Mouse (Mus musculus) heart, postnatal 0 days (tissue): ENCODE measurements around the gene Fancd2. TPM values are rescaled to one million over a fixed set of nuclear protein-coding genes. Genes with fewer than 3 reads are reported as not detected.

ENCODE experiments used
- ATAC-seq: fragments of 200-750 bp; cut with Nextera tagmentation; 2 replicates; pipeline ENCODE4 v1.8.0; 2017; ENCODE audit warnings: low read depth, moderate number of reproducible peaks, moderate library complexity; ENCODE audit not compliant: insufficient read depth
- DNase-seq: peaks from one replicate; pipeline ENCODE4 v3.0.0-alpha.2; 2016; ENCODE audit warnings: low spot score
- H3K27ac ChIP-seq: fragments of 300-500 bp; sonication (generic); 2 replicates; pipeline ENCODE4 v1.5.1; 2014; ENCODE audit warnings: low read depth, mild to moderate bottlenecking
- H3K27me3 ChIP-seq: fragments of 300-500 bp; sonication (generic); 2 replicates; pipeline ENCODE4 v1.6.1; 2014; ENCODE audit warnings: low read length, mixed read lengths; ENCODE audit not compliant: control insufficient read depth, insufficient read depth
- H3K36me3 ChIP-seq: fragments of 300-500 bp; sonication (generic); replicated peaks from 2 replicates; pipeline ENCODE4 v1.6.1; 2014; ENCODE audit warnings: low read length, mixed read lengths; ENCODE audit not compliant: control insufficient read depth, insufficient read depth
- H3K4me1 ChIP-seq: fragments of 300-500 bp; sonication (generic); 2 replicates; pipeline ENCODE4 v1.6.1; 2014; ENCODE audit warnings: antibody characterized with exemption; ENCODE audit not compliant: control insufficient read depth, insufficient read depth
- H3K4me2 ChIP-seq: fragments of 300-500 bp; sonication (generic); 2 replicates; pipeline ENCODE4 v1.6.1; 2014; ENCODE audit warnings: low read depth, mild to moderate bottlenecking, low read length, moderate library complexity
- H3K4me3 ChIP-seq: fragments of 300-500 bp; sonication (generic); 2 replicates; pipeline ENCODE4 v1.5.1; 2014; ENCODE audit warnings: low read depth, low read length
- H3K9ac ChIP-seq: fragments of 300-500 bp; sonication (generic); replicated peaks from 2 replicates; pipeline ENCODE4 v1.6.1; 2014; ENCODE audit warnings: low read depth, low read length, mixed read lengths
- H3K9me3 ChIP-seq: fragments of 300-500 bp; sonication (generic); replicated peaks from 2 replicates; pipeline ENCODE4 v1.6.1; 2016; ENCODE audit warnings: low read length; ENCODE audit not compliant: control insufficient read depth
- CTCF ChIP-seq: IDR thresholded peaks from 2 replicates; pipeline ENCODE4 v1.5.1; 2016; ENCODE audit warnings: antibody characterized with exemption, control low read depth, low read depth
- EP300 ChIP-seq: IDR thresholded peaks from 2 replicates; pipeline ENCODE4 v1.6.1; 2016; ENCODE audit warnings: antibody characterized with exemption, low read depth
- WGBS: fragments of 180-500 bp; shearing (Covaris S2); extraction: QIAGEN DNeasy Blood & Tissue Kit; methylation state at CpG from one replicate; pipeline ENCODE4 v1.1.7; 2014; 5-methylcytosine and 5-hydroxymethylcytosine counted together
- polyA plus RNA-seq: library from polyadenylated mRNA; unstranded; fragments of >200 nt; fragmentation: Nextera tagmentation; extraction: Ambion mirVana; gene quantifications from 2 replicates; pipeline ENCODE4 v1.2.1, GENCODE M21; 2015
- total RNA-seq: library from RNA; depleted of rRNA; stranded (reverse); fragments of >200 nt; gene quantifications from 2 replicates; pipeline ENCODE4 v1.2.3, GENCODE M21; 2014; ENCODE audit warnings: low replicate concordance

Fancd2 gene
- total and polyA plus RNA-seq, 2 experiments from 2014 or later: 1.9 to 9.0 TPM

DNA sequence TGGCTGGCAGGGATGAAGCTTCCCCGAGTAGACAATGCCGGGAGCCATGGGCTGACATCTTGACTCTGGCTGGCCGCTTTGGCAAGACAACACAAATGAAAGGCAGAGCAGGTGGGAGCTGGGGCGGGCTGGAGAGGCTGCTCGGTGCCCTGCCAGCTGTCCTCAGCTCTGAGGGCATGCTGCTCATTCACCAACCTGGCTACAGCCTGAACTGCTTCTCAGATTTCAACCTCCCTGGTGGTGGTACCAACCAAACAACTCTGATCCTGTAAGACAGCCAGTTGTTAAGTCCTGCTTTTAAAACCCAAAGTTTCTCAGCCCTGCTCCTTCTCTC, 22.6 kb upstream of the Fancd2 start:
- no peak overlapping the region for H3K9ac ChIP-seq
- no peak for ATAC-seq

DNA sequence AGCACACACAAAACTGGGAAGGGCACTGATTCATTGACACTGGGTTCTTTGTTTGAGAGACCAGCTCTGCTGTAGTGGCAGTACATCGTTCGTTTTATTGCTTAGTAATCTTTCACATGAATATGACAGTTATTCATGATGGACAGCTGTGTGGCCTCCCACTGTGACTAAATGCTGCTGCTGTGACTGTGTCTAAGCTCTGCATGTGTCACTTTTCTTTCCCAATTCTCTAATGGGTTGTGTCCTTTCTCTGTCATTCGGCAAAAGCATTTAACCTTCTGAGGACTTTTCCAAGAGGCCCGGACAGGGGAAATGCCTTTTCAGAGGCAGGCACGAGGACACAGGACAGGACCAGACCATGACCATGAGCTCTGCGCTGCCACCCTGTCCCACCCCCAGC, 17.5 kb upstream of the Fancd2 start:
- WGBS: 90% methylated on average over 6 of the region's 6 CpGs

More for the DNA sequence above, 22.6 kb upstream of the Fancd2 start:
- H3K9me3 ChIP-seq: no peaks in the 10 kb centered on the region
- WGBS: 45% methylated on average over 5 of the region's 5 CpGs
- H3K4me2 ChIP-seq: no peak overlapping the region
- no peak for DNase-seq
- H3K4me1 ChIP-seq: 0 out of 2 replicates have a peak, but pooled peaks cover 8% of the 10 kb centered on the region
- no peaks in the 10 kb centered on the region for H3K27me3 ChIP-seq
- TF ChIP-seq EP300: no peak
- no peak overlapping the region for H3K4me3 ChIP-seq
- no peak overlapping the region for H3K27ac ChIP-seq
- peaks cover 14% of the 10 kb centered on the region for H3K36me3 ChIP-seq

DNA sequence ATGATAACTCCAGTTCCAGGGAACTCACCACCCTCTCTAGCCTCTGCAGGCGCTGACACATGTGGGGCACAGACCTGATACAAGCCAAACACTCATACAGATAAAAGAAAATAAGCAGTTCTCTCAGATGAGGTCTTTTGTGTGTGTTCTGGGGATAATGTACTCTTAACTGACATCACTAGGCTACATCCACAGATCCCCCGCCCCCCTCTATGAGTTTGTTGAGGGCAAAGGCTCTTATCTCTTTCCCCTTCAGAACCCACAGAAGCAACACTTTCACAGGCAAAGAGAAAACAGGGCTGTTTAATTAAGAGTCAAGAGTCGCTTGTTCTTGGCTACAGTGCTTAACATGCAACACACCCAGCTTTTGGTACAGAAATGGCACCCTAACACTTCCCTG, 16.9 kb upstream of the Fancd2 start:
- ATAC-seq (no peak), DNase-seq (no peak)
- Histone ChIP-seq H3K4me2 (no peak overlapping the region), H3K4me1 (no peaks in the 10 kb centered on the region), H3K27me3 (no peaks in the 10 kb centered on the region), H3K9me3 (no peaks in the 10 kb centered on the region), H3K4me3 (no peak overlapping the region), H3K9ac (no peak overlapping the region), H3K27ac (no peak overlapping the region), H3K36me3 (peaks cover 70% of the 10 kb centered on the region)
- TF ChIP-seq EP300: no peak
- no peak for TF ChIP-seq CTCF
- 93% methylated on average over 3 of the region's 3 CpGs for WGBS

More for the DNA sequence above, 17.5 kb upstream of the Fancd2 start:
- no peak for DNase-seq
- Histone ChIP-seq H3K9me3 (no peaks in the 10 kb centered on the region), H3K4me1 (no peaks in the 10 kb centered on the region), H3K9ac (no peak overlapping the region), H3K4me2 (no peak overlapping the region), H3K36me3 (peaks cover 63% of the 10 kb centered on the region), H3K27ac (no peak overlapping the region), H3K4me3 (no peak overlapping the region), H3K27me3 (no peaks in the 10 kb centered on the region)
- ATAC-seq: no peak
- no peak for TF ChIP-seq CTCF
- TF ChIP-seq EP300: no peak

DNA sequence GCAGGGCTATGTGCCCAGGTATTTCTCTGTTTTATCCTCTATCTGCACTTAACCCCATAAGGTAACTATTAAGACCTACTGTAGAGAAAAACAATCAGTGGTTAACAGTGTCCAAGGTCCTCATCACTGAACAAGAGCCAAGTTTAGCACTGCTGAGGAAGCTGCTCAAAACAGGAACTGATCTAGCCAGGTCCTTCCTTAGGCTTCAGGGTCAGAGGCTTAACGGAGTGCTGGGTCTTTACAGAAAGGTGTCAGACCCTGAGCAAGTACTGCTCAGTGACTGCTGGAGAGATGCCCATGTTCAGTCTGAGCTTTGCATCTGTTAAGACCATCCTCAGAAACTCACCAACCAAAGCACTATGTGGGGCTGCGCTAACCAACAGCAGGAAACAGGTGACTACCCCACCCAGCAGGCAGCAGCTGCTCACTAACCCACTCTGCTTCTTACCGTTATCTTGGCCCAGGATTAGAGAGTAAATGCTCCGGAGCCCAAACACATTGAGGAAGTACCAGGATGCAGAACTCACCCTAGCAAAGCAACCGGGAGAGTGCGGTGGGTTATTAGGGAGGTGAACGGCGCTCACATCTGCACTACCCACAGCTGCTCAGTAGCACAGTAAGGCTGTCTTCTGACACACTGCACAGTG, 13.9 kb upstream of the Fancd2 start:
- 83% methylated on average over 8 of the region's 8 CpGs for WGBS
- no peak for TF ChIP-seq EP300
- no peak for TF ChIP-seq CTCF
- H3K4me2 ChIP-seq: no peak overlapping the region
- H3K9ac ChIP-seq: no peak overlapping the region
- peak overlapping the region; percentile 43; the same call in 1 of the 2 replicates for H3K27ac ChIP-seq
- no peaks in the 10 kb centered on the region for H3K9me3 ChIP-seq
- peaks cover 94% of the 10 kb centered on the region for H3K36me3 ChIP-seq
- no peak for ATAC-seq
- H3K4me3 ChIP-seq: no peak overlapping the region
- no peak for DNase-seq
- no peaks in the 10 kb centered on the region for H3K27me3 ChIP-seq
- no peaks in the 10 kb centered on the region for H3K4me1 ChIP-seq

DNA sequence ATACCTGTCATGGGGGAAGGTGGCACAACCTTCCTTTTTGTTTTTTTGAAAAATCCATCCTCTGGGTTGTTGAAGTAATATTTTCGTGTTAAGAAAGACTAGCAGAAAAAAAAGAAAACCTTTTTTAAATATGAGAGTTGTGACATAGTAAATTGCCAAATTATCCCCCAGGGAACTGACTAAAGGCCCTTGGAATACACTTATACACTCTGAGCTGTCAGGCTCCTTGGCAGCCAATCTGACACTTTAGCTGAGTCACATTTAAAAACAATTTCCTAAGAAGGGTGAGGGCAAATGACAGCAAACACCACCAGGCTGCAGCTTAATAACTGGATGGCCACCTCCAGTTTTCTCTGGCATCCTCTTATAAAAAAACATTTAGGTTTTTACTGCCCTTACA, 9.2 kb upstream of the Fancd2 start:
- Histone ChIP-seq H3K9me3 (no peaks in the 10 kb centered on the region), H3K4me3 (no peak overlapping the region), H3K4me1 (no peaks in the 10 kb centered on the region), H3K9ac (no peak overlapping the region), H3K4me2 (no peak overlapping the region), H3K27ac (no peak overlapping the region), H3K36me3 (peaks cover 71% of the 10 kb centered on the region), H3K27me3 (no peaks in the 10 kb centered on the region)
- DNase-seq (no peak), ATAC-seq (no peak)
- TF ChIP-seq EP300 (no peak), CTCF (no peak)
- WGBS: 79% methylated on average over 1 of the region's 1 CpGs

DNA sequence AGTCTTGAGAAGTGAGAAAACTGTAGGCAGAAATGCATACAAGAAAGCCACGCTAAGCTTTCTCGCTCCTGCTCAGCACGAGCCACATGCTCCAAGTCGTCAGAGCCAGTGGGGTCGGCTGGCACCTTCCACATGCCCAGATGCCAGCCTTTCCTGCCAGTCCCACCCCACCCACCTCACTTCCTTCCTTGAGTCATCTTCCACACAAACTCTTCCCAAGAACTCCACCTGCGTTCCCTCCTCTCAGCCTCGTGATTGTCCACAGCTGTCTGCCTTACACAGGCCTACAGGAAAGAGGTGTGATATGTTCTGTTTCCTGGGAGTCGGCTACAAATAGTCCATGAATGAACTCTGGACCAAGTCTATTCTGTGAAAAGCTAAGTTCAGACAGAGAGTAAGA, 8.1 kb upstream of the Fancd2 start:
- Histone ChIP-seq H3K27ac (no peak overlapping the region), H3K36me3 (peaks cover 60% of the 10 kb centered on the region), H3K9me3 (no peaks in the 10 kb centered on the region), H3K4me3 (no peak overlapping the region), H3K27me3 (no peaks in the 10 kb centered on the region), H3K9ac (no peak overlapping the region), H3K4me2 (no peak overlapping the region), H3K4me1 (no peaks in the 10 kb centered on the region)
- 74% methylated on average over 8 of the region's 8 CpGs for WGBS
- DNase-seq (no peak), ATAC-seq (no peak)
- TF ChIP-seq CTCF (no peak), EP300 (no peak)
